Mouse (Mus musculus) cerebellum, adult 2 months (tissue): ENCODE measurements around the gene 5730596B20Rik. TPM values are rescaled to one million over a fixed set of nuclear protein-coding genes. Genes with fewer than 3 reads are reported as not detected.

Experiments
- DNase-seq, 2 experiments: peaks; one replicate each; pipeline ENCODE4 v3.0.0; 2021
- H3K27ac ChIP-seq: fragments of 200-500 bp; 2 replicates; pipeline ENCODE4 v1.5.1; 2012; ENCODE audit warnings: low read length, control low read depth, inconsistent platforms; ENCODE audit not compliant: insufficient read depth
- H3K27me3 ChIP-seq: fragments of 200-500 bp; 2 replicates; pipeline ENCODE4 v1.6.1; 2012; ENCODE audit warnings: inconsistent platforms, mild to moderate bottlenecking, low read length, moderate library complexity; ENCODE audit not compliant: control insufficient read depth, insufficient read depth
- H3K4me1 ChIP-seq: fragments of 200-500 bp; 2 replicates; pipeline ENCODE4 v1.6.1; 2011; ENCODE audit warnings: low read length; ENCODE audit not compliant: control insufficient read depth, insufficient read depth
- H3K4me3 ChIP-seq: fragments of 200-500 bp; replicated peaks from 2 replicates; pipeline ENCODE3; 2011; ENCODE audit warnings: mild to moderate bottlenecking, low read depth, low read length, control low read depth; ENCODE audit not compliant: insufficient read depth
- CTCF ChIP-seq: fragments of 200-500 bp; IDR thresholded peaks from 2 replicates; pipeline ENCODE4 v1.5.1; 2011; ENCODE audit warnings: low read depth, mild to moderate bottlenecking, control low read depth, low read length, moderate library complexity, borderline replicate concordance; ENCODE audit not compliant: insufficient read depth
- POLR2A ChIP-seq: fragments of 200-500 bp; IDR thresholded peaks from 2 replicates; pipeline ENCODE4 v1.6.1; 2011; ENCODE audit warnings: low read length, control low read depth, borderline replicate concordance; ENCODE audit not compliant: insufficient read depth
- WGBS: fragments of 180-500 bp; shearing (Covaris S2); methylation state at CpG from one replicate; pipeline ENCODE4 v1.1.7; 2018; 5-methylcytosine and 5-hydroxymethylcytosine counted together
- polyA plus RNA-seq: library from polyadenylated mRNA; depleted of rRNA; stranded (reverse); fragments of >200 nt; gene quantifications from 2 replicates; pipeline ENCODE4 v1.2.3, GENCODE M21; 2012

The 5730596B20Rik gene
- polyA plus RNA-seq, 1 experiment: 0.18 TPM

DNA sequence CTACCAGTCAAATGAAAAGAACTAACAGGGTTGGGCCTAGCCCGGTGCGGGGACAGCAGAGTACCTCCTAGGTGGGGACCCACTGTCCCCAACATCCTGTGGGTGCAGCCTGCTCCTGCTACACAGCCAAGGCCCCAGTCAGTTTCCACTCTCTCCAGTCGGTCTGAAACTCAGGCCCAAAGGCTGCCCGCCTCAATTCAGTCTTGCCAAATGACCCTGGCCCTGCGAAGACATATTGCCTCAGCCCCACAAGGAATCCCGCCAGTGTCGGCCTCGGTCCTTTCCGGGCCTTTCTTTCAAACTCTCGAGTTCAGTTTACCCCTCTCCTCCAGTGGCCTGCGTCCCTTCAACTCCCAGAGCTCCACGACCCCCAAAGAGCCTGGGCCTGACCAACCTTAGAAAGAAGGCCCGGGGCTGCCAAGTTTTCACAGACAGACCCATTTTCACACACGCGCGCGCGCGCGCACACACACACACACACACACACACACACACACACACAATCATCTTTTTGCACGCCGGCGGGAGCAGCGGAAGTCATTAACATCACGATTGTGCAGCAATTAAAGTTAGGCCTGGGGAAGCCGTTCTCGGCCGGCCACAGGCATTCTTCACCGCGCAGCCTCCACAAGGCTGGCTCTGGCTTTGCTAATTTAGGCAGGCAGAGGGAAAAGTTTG is 22.9 kb downstream of the 5730596B20Rik start:
- no peak for DNase-seq
- TF ChIP-seq CTCF (no peak), POLR2A (no peak)
- Histone ChIP-seq H3K4me1 (no peaks in the 10 kb centered on the region), H3K27ac (no peak overlapping the region), H3K4me3 (no peak overlapping the region), H3K27me3 (peaks cover 16% of the 10 kb centered on the region)
- WGBS: 5% methylated on average over 30 of the region's 30 CpGs

GRCm38 (mm10) chr6:52200751-52201250 is 23.5 kb downstream of the 5730596B20Rik start:
- DNase-seq: no peak

GRCm38 (mm10) chr6:52201269-52201668 is 24.0 kb downstream of the 5730596B20Rik start:
- TF ChIP-seq POLR2A (no peak), CTCF (no peak)
- H3K4me1 ChIP-seq: no peaks in the 10 kb centered on the region

More at GRCm38 (mm10) chr6:52200751-52201250, 23.5 kb downstream of the 5730596B20Rik start:
- WGBS: 12% methylated on average over 10 of the region's 10 CpGs
- TF ChIP-seq CTCF: no peak
- TF ChIP-seq POLR2A: no peak
- no peak overlapping the region for H3K27ac ChIP-seq
- H3K4me1 ChIP-seq: no peaks in the 10 kb centered on the region
- peaks cover 17% of the 10 kb centered on the region for H3K27me3 ChIP-seq
- no peak overlapping the region for H3K4me3 ChIP-seq

GRCm38 (mm10) chr6:52202362-52203120 is 25.2 kb downstream of the 5730596B20Rik start:
- whole genome bisulfite sequencing: 7% methylated on average over 22 of the region's 22 CpGs
- Histone ChIP-seq H3K4me1 (no peaks in the 10 kb centered on the region), H3K27ac (no peak overlapping the region), H3K27me3 (peaks cover 17% of the 10 kb centered on the region), H3K4me3 (no peak overlapping the region)
- TF ChIP-seq POLR2A (no peak), CTCF (no peak)
- DNase-seq: no peak

More at GRCm38 (mm10) chr6:52201269-52201668, 24.0 kb downstream of the 5730596B20Rik start:
- DNase-seq: no peak
- Histone ChIP-seq H3K27me3 (peaks cover 17% of the 10 kb centered on the region), H3K27ac (no peak overlapping the region), H3K4me3 (no peak overlapping the region)
- 18% methylated on average over 1 of the region's 1 CpGs for WGBS

DNA sequence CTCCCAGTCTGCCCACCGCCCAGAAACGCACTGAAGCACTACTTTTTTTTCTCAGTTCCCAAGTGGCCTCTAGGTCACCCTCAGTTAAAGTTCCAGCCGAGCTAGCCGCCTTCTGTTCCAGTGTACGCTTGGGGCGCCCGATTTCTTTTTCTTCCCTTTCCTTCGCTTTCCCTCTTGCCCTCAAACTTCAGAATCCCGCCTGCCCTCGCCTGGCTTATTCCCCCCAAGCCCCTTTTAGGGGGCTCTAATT is 25.7 kb downstream of the 5730596B20Rik start:
- WGBS: 2% methylated on average over 10 of the region's 10 CpGs
- DNase-seq: no peak
- no peaks in the 10 kb centered on the region for H3K4me1 ChIP-seq
- peaks cover 17% of the 10 kb centered on the region for H3K27me3 ChIP-seq
- TF ChIP-seq POLR2A: no peak
- TF ChIP-seq CTCF: no peak
- no peak overlapping the region for H3K27ac ChIP-seq
- H3K4me3 ChIP-seq: no peak overlapping the region

DNA sequence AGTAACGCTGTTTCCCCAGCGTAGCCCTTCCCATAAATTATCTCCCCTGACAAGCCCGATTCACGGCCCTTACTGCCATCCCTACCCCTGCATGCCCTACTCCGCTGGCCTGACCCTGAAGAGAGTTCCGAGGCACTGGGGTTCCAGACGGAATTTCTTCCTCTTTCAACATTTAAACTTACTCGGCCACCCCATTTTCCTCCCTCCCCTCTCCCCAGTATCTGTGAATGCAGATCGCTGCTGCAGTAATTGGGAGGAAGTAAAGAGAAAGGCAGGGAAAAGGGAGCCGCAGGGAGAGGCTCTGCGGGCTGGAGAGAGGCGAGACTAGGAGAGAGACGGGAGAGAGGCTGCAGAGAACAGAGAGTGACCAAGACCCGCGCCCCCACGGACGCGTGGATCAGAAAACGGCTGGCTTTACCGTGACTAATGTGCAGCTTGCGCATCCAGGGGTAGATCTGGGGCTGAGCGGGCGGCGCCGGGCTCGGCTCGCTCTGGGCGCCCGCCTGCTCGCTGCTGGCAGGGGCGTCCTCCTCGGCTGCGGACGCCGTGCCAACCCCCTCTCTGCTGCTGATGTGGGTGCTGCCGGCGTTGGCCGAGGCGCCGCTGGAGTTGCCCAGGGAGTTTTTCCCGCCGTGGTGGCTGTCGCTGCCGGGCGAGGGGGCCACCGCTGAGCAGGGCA is 26.2 kb downstream of the 5730596B20Rik start:
- no peak overlapping the region for H3K27ac ChIP-seq
- 1% methylated on average over 46 of the region's 46 CpGs for WGBS
- peaks cover 17% of the 10 kb centered on the region for H3K27me3 ChIP-seq
- H3K4me1 ChIP-seq: no peaks in the 10 kb centered on the region
- TF ChIP-seq POLR2A: no peak
- DNase-seq: no peak
- H3K4me3 ChIP-seq: no peak overlapping the region

- Histone ChIP-seq H3K27me3 (peaks cover 17% of the 10 kb centered on the region), H3K4me1 (no peaks in the 10 kb centered on the region), H3K27ac (no peak within 1 kb of the TSS), H3K4me3 (no peak within 1 kb of the TSS)
- DNase-seq: no peak
- TF ChIP-seq CTCF (no peak), POLR2A (no peak)
- WGBS: 2% methylated on average over 65 of the region's 65 CpGs
Observed at GRCm38 (mm10) chr6:52204050-52204752, 26.9 kb downstream of the 5730596B20Rik start, which contains the start of gene Hoxa5. Gene Hoxa5, minus strand, starts transcription at chr6:52204587.
